Mouse (Mus musculus) skeletal muscle tissue, adult 2 months (tissue): ENCODE results near the gene Mageb3.
"Not testable (repeated sequence)": the region's sequence is repeated elsewhere in the genome, so short reads cannot be mapped to it uniquely, and the experiment has no call there.

Source experiments
- DNase-seq: peaks from one replicate; pipeline ENCODE4 v3.0.0-alpha.2; 2012; ENCODE audit warnings: low read depth, low spot score

Gene Mageb3

GRCm38 (mm10) chr2:121955765-121956223, at the start of gene Mageb3, which contains the start of gene Ctdspl2:
TSS of gene Mageb3 (minus strand) at chr2:121956092.
TSS of gene Ctdspl2 (plus strand) at chr2:121956001.
- DNase-seq: peak; percentile 90

DNA sequence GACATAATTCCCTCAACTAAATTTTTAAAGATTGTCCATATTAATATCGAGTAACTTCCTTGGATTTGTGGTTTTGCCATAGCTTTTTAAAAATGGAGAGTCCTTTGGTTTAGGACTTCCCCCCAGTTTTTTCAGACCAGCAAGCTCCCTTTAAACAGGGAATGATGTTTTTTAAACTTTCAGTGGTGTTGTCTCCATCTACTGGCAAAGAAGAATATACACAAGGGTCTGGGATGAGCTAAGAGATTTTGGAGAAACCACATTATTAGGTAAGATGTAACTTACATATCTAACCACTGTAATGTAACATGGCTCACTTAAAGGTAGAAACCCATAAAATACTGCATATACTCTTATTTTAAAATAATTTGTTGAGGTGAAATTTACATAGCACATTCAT, 39.8 kb upstream of the Mageb3 start:
- no peak for DNase-seq

- DNase-seq: no peak
Observed at GRCm38 (mm10) chr2:121957216-121957792, 1.4 kb upstream of the Mageb3 start.

DNA sequence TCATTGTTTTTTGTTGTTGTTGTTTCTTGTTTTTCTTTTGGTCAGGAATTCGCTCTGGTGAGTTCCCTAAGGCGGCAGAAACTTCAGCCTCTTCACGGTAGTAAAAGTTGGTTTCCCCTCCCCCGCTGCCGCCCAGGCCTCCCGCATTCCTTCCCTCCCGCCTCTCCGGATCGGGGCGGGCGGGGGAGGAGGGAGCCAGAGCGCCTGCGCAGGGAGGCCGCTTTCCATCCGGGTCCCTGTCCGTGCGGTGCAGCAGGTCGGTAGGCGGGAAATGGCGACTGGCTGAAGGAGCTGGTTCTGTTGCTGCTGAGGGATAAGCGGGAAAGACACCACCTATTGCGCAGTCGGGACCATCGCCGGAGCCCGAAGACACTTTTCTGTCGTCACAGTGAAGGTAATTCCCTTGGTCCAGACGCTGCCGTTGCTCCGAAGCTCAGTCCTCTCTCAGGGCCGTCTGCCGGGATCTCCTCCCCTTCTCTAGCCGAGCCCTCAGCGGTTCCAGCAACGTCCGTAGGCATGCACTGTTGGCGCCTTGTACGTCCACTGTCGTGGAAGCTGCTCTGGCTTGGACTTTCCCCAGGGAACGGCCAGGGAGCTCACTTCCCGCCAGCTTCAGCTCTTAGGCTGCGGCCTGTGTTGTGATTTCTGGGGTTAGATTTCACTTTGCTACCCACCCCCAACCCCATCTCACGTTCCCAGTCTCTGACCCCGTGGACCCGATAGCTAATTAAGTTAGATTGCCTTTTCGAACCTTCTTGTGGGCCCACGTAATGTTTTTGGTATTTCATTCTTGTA, 529 bp upstream of the Mageb3 start:
- peak; percentile 89 for DNase-seq

DNA sequence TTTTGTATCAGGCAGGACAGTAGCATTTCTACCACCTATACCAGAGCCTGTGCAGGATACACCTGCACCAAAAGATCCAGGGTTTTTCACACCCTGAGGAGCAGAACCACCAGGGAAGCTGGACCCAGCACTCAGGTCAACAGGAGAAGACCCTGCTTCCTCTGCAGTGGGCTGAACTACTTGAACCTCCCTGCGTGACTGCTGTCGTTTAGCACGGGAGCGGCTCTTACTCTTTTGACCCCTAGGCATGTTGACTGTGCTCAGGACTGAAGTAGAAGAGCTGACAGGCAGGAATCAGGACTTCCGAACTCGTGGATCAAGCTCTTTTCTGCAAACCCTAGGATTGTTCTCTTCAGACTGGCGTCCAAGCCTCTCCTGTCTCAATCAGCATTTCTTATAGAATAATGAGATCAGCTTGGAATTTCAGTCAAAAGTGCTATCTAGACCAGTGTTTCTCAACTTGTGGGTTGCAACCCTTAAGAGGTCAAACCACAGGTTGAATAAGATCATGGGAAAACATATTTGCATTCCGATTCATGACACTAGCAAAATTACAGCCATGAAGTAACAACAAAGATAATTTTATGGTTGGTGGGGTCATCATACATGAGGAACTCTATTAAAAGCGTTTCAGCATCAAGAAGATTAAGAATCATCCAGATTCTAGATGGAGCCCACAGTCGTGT, 778 bp downstream of the Mageb3 start:
- DNase-seq: no peak

DNA sequence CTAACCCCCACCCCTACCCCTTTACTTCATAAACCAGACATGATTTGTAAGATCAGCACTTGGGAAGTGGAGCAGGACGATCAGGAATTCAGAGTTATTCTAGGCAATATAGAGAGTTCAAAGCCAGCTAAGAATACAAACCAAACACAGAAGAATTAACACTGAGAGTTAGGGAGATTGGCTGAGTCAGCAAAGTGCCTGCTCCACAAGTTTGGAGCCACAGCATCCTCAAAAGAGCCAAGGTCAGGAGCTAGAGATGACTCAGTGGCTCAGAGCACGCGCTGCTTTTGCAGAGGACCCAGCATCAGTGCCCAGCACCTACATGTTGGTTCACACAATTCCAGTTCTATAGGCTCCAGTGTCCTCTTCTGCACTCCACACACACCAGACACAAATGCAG, 12.5 kb downstream of the Mageb3 start:
- DNase-seq: no peak

- DNase-seq: not testable (repeated sequence)
Observed at GRCm38 (mm10) chr2:121937624-121938023, 18.3 kb downstream of the Mageb3 start.

- no peak for DNase-seq
Observed at GRCm38 (mm10) chr2:121916047-121916970, 39.6 kb downstream of the Mageb3 start.

- no peak for DNase-seq
Observed at GRCm38 (mm10) chr2:121909975-121910374, 45.9 kb downstream of the Mageb3 start.
